18 mouse cellular contexts compared by ENCODE assay signal in genomic region chr2:27326357-27326756, GRCm38 (mm10).
DNase-seq lines count a peak whose midpoint lies in the region; ATAC-seq and TF ChIP-seq lines count a peak whose summit lies in the region.
"Had no signal": no experiment of that assay in that cellular context is flagged by ENCODE, and none has a peak within 500 bp of the region (broad histone marks: within the 10 kb centered on the region; RNA-seq: fewer than 3 reads in every experiment).

No protein-coding gene starts in this region.

- WGBS in forebrain, embryonic 11.5 days, result 51% methylated on average over 7 of the region's 7 CpGs
- 45% methylated on average over 7 of the region's 7 CpGs for WGBS in forebrain, postnatal 0 days
- 66% methylated on average over 7 of the region's 7 CpGs for WGBS in liver, adult 2 months
- WGBS in liver, embryonic 11.5 days, result 58% methylated on average over 7 of the region's 7 CpGs
- WGBS in embryonic facial prominence, embryonic 11.5 days, result 33% methylated on average over 7 of the region's 7 CpGs

- H3K27ac ChIP-seq in forebrain, embryonic 11.5 days (ENCODE audit: low read depth, low read length), result no peak overlapping the region
- H3K27ac ChIP-seq in forebrain, postnatal 0 days (ENCODE audit: low read depth, low read length), result no peak overlapping the region
- no peak overlapping the region for H3K27ac ChIP-seq in liver, adult 2 months (replicated peaks; ENCODE audit: insufficient read depth, low read depth, low read length)
- H3K27ac ChIP-seq in liver, embryonic 11.5 days (ENCODE audit: low read depth, low read length), result no peak overlapping the region
- no peak overlapping the region for H3K27ac ChIP-seq in embryonic facial prominence, embryonic 11.5 days (replicated peaks; ENCODE audit: low read depth, low read length)
- H3K27ac ChIP-seq: embryonic facial prominence, embryonic 15.5 days; hindbrain, postnatal 0 days; layer of hippocampus, adult 2 months; left cerebral cortex, adult 2 months; limb, embryonic 12.5 days; liver, embryonic 14.5 days had no signal

- H3K4me2 ChIP-seq in forebrain, embryonic 11.5 days (ENCODE audit: low read depth, low read length, severe bottlenecking), result no peak overlapping the region
- H3K4me2 ChIP-seq in forebrain, postnatal 0 days (ENCODE audit: low read depth), result no peak overlapping the region
- H3K4me2 ChIP-seq in liver, embryonic 11.5 days, result no peak overlapping the region
- no peak overlapping the region for H3K4me2 ChIP-seq in embryonic facial prominence, embryonic 11.5 days (ENCODE audit: low read depth, low read length)
- H3K4me2 ChIP-seq: embryonic facial prominence, embryonic 15.5 days; limb, embryonic 12.5 days; lung, embryonic 15.5 days had no signal

- peaks cover 39% of the 10 kb centered on the region for H3K79me2 ChIP-seq in liver, adult 2 months (ENCODE audit: control insufficient read depth, insufficient read depth, low read length)

- H3K27me3 ChIP-seq in forebrain, embryonic 11.5 days (ENCODE audit: control insufficient read depth, insufficient read depth, low read length), result no peaks in the 10 kb centered on the region
- H3K27me3 ChIP-seq in forebrain, postnatal 0 days (ENCODE audit: insufficient read depth, low read length), result no peaks in the 10 kb centered on the region
- no peaks in the 10 kb centered on the region for H3K27me3 ChIP-seq in liver, adult 2 months (ENCODE audit: control insufficient read depth, insufficient read depth, low read length)
- H3K27me3 ChIP-seq in liver, embryonic 11.5 days (replicated peaks; ENCODE audit: control insufficient read depth, insufficient read depth, low read length), result no peaks in the 10 kb centered on the region
- no peaks in the 10 kb centered on the region for H3K27me3 ChIP-seq in embryonic facial prominence, embryonic 11.5 days (ENCODE audit: control insufficient read depth, insufficient read depth, low read length)
- H3K27me3 ChIP-seq: embryonic facial prominence, embryonic 15.5 days; limb, embryonic 12.5 days; lung, embryonic 15.5 days had no signal

- no peaks in the 10 kb centered on the region for H3K36me3 ChIP-seq in forebrain, embryonic 11.5 days (ENCODE audit: control insufficient read depth, insufficient read depth, low read length)
- no peaks in the 10 kb centered on the region for H3K36me3 ChIP-seq in forebrain, postnatal 0 days (ENCODE audit: insufficient read depth)
- H3K36me3 ChIP-seq in liver, adult 2 months (ENCODE audit: control insufficient read depth, insufficient read depth, low read length), result no peaks in the 10 kb centered on the region
- H3K36me3 ChIP-seq in liver, embryonic 11.5 days (ENCODE audit: control insufficient read depth, insufficient read depth, low read length), result no peaks in the 10 kb centered on the region
- no peaks in the 10 kb centered on the region for H3K36me3 ChIP-seq in embryonic facial prominence, embryonic 11.5 days (replicated peaks; ENCODE audit: control insufficient read depth, insufficient read depth, low read depth, low read length)
- H3K36me3 ChIP-seq: embryonic facial prominence, embryonic 15.5 days; limb, embryonic 12.5 days; lung, embryonic 15.5 days had no signal

- no peaks in the 10 kb centered on the region for H3K9me3 ChIP-seq in forebrain, embryonic 11.5 days (ENCODE audit: control insufficient read depth, low read length)
- H3K9me3 ChIP-seq in forebrain, postnatal 0 days (ENCODE audit: low read length), result no peaks in the 10 kb centered on the region
- H3K9me3 ChIP-seq in liver, embryonic 11.5 days (ENCODE audit: control insufficient read depth, low read length), result no peaks in the 10 kb centered on the region
- H3K9me3 ChIP-seq in embryonic facial prominence, embryonic 11.5 days (replicated peaks; ENCODE audit: control insufficient read depth, low read length), result no peaks in the 10 kb centered on the region
- H3K9me3 ChIP-seq: embryonic facial prominence, embryonic 15.5 days; limb, embryonic 12.5 days; lung, embryonic 15.5 days had no signal

- H3K4me3 ChIP-seq in forebrain, embryonic 11.5 days (ENCODE audit: low read depth, low read length), result no peak overlapping the region
- no peak overlapping the region for H3K4me3 ChIP-seq in forebrain, postnatal 0 days (ENCODE audit: low read depth, low read length)
- H3K4me3 ChIP-seq in liver, adult 2 months (ENCODE audit: insufficient read depth, low read depth, low read length), result no peak overlapping the region
- H3K4me3 ChIP-seq in liver, embryonic 11.5 days (ENCODE audit: low read depth, low read length), result no peak overlapping the region
- H3K4me3 ChIP-seq in embryonic facial prominence, embryonic 11.5 days (ENCODE audit: low read depth, low read length), result no peak overlapping the region
- H3K4me3 ChIP-seq: embryonic facial prominence, embryonic 15.5 days; layer of hippocampus, adult 2 months; left cerebral cortex, adult 2 months; limb, embryonic 12.5 days; lung, embryonic 15.5 days had no signal

- H3K4me1 ChIP-seq in forebrain, embryonic 11.5 days (replicated peaks; ENCODE audit: control insufficient read depth, insufficient read depth, low read length), result peaks cover 2% of the 10 kb centered on the region
- H3K4me1 ChIP-seq in forebrain, postnatal 0 days (ENCODE audit: insufficient read depth), result no peaks in the 10 kb centered on the region
- peaks cover 32% of the 10 kb centered on the region for H3K4me1 ChIP-seq in liver, adult 2 months (ENCODE audit: control insufficient read depth, insufficient read depth, low read length)
- peaks cover 61% of the 10 kb centered on the region for H3K4me1 ChIP-seq in liver, embryonic 11.5 days (replicated peaks; ENCODE audit: control insufficient read depth, insufficient read depth, low read length)
- peaks cover 4% of the 10 kb centered on the region; the same call in 1 of the 2 replicates for H3K4me1 ChIP-seq in embryonic facial prominence, embryonic 11.5 days (ENCODE audit: control insufficient read depth, insufficient read depth, low read length)

- no peak for TF ChIP-seq POLR2A in liver, adult 2 months (IDR thresholded peaks at IDR 0.05; ENCODE audit: extremely low read depth, insufficient read depth, low read length)

- no peak for TF ChIP-seq CTCF in forebrain, postnatal 0 days (IDR thresholded peaks at IDR 0.05; ENCODE audit: low read depth)
- TF ChIP-seq CTCF in liver, adult 2 months (IDR thresholded peaks at IDR 0.05; ENCODE audit: low read depth, low read length), result no peak

- no peak overlapping the region for H3K9ac ChIP-seq in forebrain, embryonic 11.5 days (ENCODE audit: low read length)
- H3K9ac ChIP-seq in forebrain, postnatal 0 days, result no peak overlapping the region
- no peak overlapping the region for H3K9ac ChIP-seq in liver, adult 2 months (ENCODE audit: low read depth, low read length)
- no peak overlapping the region for H3K9ac ChIP-seq in liver, embryonic 11.5 days (ENCODE audit: low read depth, low read length)
- H3K9ac ChIP-seq in embryonic facial prominence, embryonic 11.5 days (replicated peaks; ENCODE audit: low read length), result no peak overlapping the region
- H3K9ac ChIP-seq: embryonic facial prominence, embryonic 15.5 days; limb, embryonic 12.5 days; liver, embryonic 14.5 days; lung, embryonic 15.5 days had no signal

- ATAC-seq in forebrain, embryonic 11.5 days (replicated peaks; ENCODE audit: low FRiP score), result no peak
- ATAC-seq in forebrain, postnatal 0 days, result no peak
- no peak for ATAC-seq in liver, embryonic 11.5 days (replicated peaks; ENCODE audit: low FRiP score)
- no peak for ATAC-seq in embryonic facial prominence, embryonic 11.5 days (replicated peaks; ENCODE audit: insufficient number of reproducible peaks, low FRiP score, low TSS enrichment, low read depth)
- no peak for ATAC-seq in megakaryocyte progenitor cell, adult 5-6 weeks (replicated peaks; ENCODE audit: poor library complexity)
- ATAC-seq: hindbrain, postnatal 0 days had no signal

- DNase-seq in forebrain, embryonic 11.5 days (ENCODE audit: low spot score), result peak; percentile 67
- DNase-seq in forebrain, postnatal 0 days, result no peak
- DNase-seq in liver, adult 2 months (ENCODE audit: extremely low read depth, low read depth, low spot score), result peak; percentile 50
- no peak for DNase-seq in liver, embryonic 11.5 days (ENCODE audit: low spot score)
- peak; percentile 30 for DNase-seq in 416B (ENCODE audit: low read depth)
- peak; percentile 56 for DNase-seq in embryonic facial prominence, embryonic 11.5 days (ENCODE audit: low spot score)
- DNase-seq in cerebellum, adult 9-11 months, result no peak
- DNase-seq: cerebellum, adult 2 months; gastrocnemius, postnatal 10 days; thymus, postnatal 14 days had no signal

Comparison
In these comparisons a context has a peak if more than half of its experiments do, and no peak if none do; other contexts are left out.
1. DNase-seq: peak in forebrain, embryonic 11.5 days (single experiment), liver, adult 2 months (single experiment), 416B (single experiment) and embryonic facial prominence, embryonic 11.5 days (single experiment); none in forebrain, postnatal 0 days (single experiment), liver, embryonic 11.5 days (single experiment) and cerebellum, adult 9-11 months (single experiment).